Mouse (Mus musculus) E14TG2a.4 (cell line): ENCODE results near the gene Net1.

Experiments used
- CTCF ChIP-seq: conservative IDR thresholded peaks from 2 replicates; pipeline ENCODE4 v1.5.1; 2014; ENCODE audit warnings: low read length
- NANOG ChIP-seq: IDR thresholded peaks from 2 replicates; pipeline ENCODE4 v1.6.1; 2014; ENCODE audit warnings: borderline replicate concordance, low read length, mixed read lengths
- POU5F1 ChIP-seq: IDR thresholded peaks from 2 replicates; pipeline ENCODE4 v1.6.1; 2014; ENCODE audit warnings: low read length, borderline replicate concordance

- TF ChIP-seq CTCF (no peak), POU5F1 (no peak), NANOG (no peak)
Observed at GRCm38 (mm10) chr13:3862325-3862724, 55.7 kb downstream of the Net1 start.
